Mouse (Mus musculus): ENCODE results near the gene Amdhd2. TPM values are rescaled to one million over a fixed set of nuclear protein-coding genes. Genes with fewer than 3 reads are reported as not detected.

The Amdhd2 gene
- polyA plus RNA-seq, 1 experiment: 26.6 TPM

DNA sequence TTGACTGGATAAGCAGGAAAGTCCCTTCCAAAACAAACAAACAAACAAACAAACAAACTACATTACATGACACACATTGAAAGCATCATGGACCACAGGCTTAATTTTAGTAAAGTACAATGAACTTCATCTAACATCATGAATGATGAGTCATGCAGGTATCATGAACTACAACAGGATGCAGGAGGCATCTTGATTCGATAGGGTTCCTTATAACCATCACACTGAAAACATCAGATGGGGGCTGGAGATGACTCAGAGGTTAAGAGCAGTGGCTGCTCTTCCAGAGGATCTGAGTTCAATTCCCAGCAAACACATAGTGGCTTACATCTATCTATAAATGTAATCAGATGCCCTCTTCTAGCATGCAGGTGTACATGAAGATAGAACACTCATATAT lies 36.0 kb downstream of the Amdhd2 start:
- TF ChIP-seq POLR2A (IDR thresholded peaks at IDR 0.05; ENCODE audit: low read depth, low read length): no peak
- TF ChIP-seq CTCF (IDR thresholded peaks at IDR 0.05; ENCODE audit: borderline replicate concordance, insufficient read depth, low read length): no peak
- Histone ChIP-seq H3K4me1 (ENCODE audit: control insufficient read depth, insufficient read depth, low read length) (peaks cover 2% of the 10 kb centered on the region; the same call in 1 of the 2 replicates), H3K4me3 (ENCODE audit: insufficient read depth, low read length) (no peak overlapping the region), H3K27ac (ENCODE audit: insufficient read depth, low read length) (no peak overlapping the region)

DNA sequence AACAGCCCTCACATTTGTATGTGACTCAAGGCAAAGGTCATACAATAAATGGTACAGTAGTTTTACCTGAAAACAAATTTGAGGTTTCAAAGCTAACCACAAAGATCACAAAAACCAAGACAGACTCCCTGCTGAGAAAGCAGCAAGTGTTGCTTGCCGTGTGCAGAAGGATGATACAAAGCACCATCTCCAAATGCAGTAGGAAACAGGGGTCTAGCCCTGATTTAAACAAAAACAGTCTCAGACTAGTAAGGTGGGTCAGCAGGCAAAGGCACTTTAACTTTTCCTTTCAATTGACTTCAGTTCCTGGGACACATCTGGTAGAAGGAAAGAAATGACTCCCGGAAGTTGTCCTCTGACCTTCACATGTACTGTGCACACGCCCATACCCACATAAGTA lies 36.8 kb downstream of the Amdhd2 start:
- Histone ChIP-seq H3K4me3 (ENCODE audit: insufficient read depth, low read length) (no peak overlapping the region), H3K4me1 (ENCODE audit: control insufficient read depth, insufficient read depth, low read length) (peaks cover 2% of the 10 kb centered on the region; the same call in 1 of the 2 replicates), H3K27ac (ENCODE audit: insufficient read depth, low read length) (no peak overlapping the region)
- TF ChIP-seq CTCF (IDR thresholded peaks at IDR 0.05; ENCODE audit: borderline replicate concordance, insufficient read depth, low read length): no peak
- TF ChIP-seq POLR2A (IDR thresholded peaks at IDR 0.05; ENCODE audit: low read depth, low read length): no peak

DNA sequence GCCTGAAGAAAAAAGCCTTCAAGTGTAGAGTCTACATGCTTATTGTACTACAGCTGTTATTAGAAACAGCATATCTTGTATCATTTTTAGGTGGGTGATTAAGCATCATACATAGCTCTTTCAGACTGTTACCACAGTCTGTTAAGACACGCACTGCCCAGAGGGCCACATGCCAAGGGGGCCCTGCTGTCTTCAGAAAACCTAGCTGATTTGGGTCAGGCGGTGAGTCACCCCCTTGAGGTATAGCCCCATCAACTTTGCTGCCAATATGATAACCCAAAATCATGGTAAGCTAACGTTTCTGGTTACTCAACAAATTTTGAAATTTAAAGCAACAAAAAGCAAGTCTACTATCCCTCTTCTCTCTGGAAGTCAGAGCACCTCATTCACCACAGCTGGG lies 44.1 kb downstream of the Amdhd2 start:
- no peak for TF ChIP-seq CTCF (IDR thresholded peaks at IDR 0.05; ENCODE audit: borderline replicate concordance, insufficient read depth, low read length)
- no peak for TF ChIP-seq POLR2A (IDR thresholded peaks at IDR 0.05; ENCODE audit: low read depth, low read length)
- H3K4me1 ChIP-seq (ENCODE audit: control insufficient read depth, insufficient read depth, low read length): peaks cover 2% of the 10 kb centered on the region; the same call in 1 of the 2 replicates
- no peak overlapping the region for H3K27ac ChIP-seq (ENCODE audit: insufficient read depth, low read length)
- no peak overlapping the region for H3K4me3 ChIP-seq (ENCODE audit: insufficient read depth, low read length)

DNA sequence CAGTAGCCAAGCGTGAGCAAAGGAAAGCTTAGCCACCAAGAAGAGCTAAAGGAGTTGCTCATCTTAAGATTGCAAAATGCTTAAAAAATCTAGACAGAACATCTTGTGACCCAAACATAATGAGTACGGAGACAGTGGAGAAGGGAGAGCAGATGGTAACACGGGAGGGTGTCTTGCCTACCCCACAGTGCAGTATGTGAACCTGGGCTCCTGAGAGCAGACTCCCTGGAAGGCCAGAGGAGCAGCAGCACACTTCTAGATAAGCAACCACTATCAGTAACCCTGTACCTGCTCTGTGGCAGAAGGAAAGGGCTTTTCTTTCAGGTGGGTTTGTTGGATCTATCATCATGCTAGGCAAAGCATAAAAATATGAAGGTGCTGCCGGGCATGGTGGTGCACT lies 50.5 kb downstream of the Amdhd2 start:
- TF ChIP-seq POLR2A (IDR thresholded peaks at IDR 0.05; ENCODE audit: low read depth, low read length) (no peak), CTCF (IDR thresholded peaks at IDR 0.05; ENCODE audit: borderline replicate concordance, insufficient read depth, low read length) (no peak)
- no peaks in the 10 kb centered on the region for H3K4me1 ChIP-seq (ENCODE audit: control insufficient read depth, insufficient read depth, low read length)
- no peak overlapping the region for H3K4me3 ChIP-seq (ENCODE audit: insufficient read depth, low read length)
- no peak overlapping the region for H3K27ac ChIP-seq (ENCODE audit: insufficient read depth, low read length)

DNA sequence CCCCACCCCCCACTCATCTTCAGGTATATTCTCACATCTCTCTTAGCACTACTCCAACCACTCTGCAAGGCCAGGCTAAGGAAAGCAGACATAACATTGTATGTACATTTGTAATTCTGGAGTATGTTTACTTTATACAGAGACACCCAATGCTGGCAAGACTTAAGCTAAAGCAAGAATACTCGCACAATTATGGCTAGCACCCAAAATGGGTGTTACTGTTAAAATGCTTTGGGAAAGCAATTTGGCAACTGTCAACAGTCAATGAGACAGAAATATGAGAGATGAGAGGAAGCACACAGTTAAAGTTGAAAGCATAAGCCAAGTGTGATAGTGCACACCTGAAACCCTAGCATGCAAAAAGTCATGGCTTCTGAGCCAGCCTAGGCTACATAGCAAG lies 52.3 kb downstream of the Amdhd2 start:
- Histone ChIP-seq H3K4me3 (ENCODE audit: insufficient read depth, low read length) (no peak overlapping the region), H3K27ac (ENCODE audit: insufficient read depth, low read length) (no peak overlapping the region), H3K4me1 (ENCODE audit: control insufficient read depth, insufficient read depth, low read length) (no peaks in the 10 kb centered on the region)
- TF ChIP-seq CTCF (IDR thresholded peaks at IDR 0.05; ENCODE audit: borderline replicate concordance, insufficient read depth, low read length): no peak
- no peak for TF ChIP-seq POLR2A (IDR thresholded peaks at IDR 0.05; ENCODE audit: low read depth, low read length)

DNA sequence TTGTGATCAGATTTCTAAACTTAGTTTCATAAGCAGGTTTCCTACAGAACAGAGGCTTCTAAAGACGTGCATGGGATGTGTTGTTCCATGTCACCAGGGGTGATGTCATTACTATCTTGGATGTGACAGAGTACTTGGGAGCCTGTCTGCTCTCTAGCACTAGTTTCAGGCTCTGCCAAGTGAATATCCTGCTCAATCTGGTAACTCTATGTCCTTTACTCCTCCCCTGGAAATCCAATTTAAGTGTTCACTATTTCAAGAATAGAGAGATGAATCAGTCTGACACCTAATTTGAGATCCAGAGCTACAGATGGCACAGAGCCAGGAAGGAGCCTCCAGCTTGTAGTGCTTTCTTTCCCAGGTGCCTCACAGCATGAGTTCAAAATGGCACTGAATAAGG lies 54.7 kb downstream of the Amdhd2 start:
- no peak overlapping the region for H3K27ac ChIP-seq (ENCODE audit: insufficient read depth, low read length)
- TF ChIP-seq CTCF (IDR thresholded peaks at IDR 0.05; ENCODE audit: borderline replicate concordance, insufficient read depth, low read length) (no peak), POLR2A (IDR thresholded peaks at IDR 0.05; ENCODE audit: low read depth, low read length) (no peak)
- no peaks in the 10 kb centered on the region for H3K4me1 ChIP-seq (ENCODE audit: control insufficient read depth, insufficient read depth, low read length)
- H3K4me3 ChIP-seq (ENCODE audit: insufficient read depth, low read length): no peak overlapping the region

Other genes starting within 250 kb of the Amdhd2 start
- gene Dcpp3, start 246.3 kb downstream of the Amdhd2 start, polyA plus RNA-seq (2011; ENCODE audit: insufficient read length, low read depth, missing spikeins): not detected in 2 replicates
- not detected in 2 replicates for gene Sbp, start 222.1 kb downstream of the Amdhd2 start, polyA plus RNA-seq (2011; ENCODE audit: insufficient read length, low read depth, missing spikeins)
- not detected in 2 replicates for gene Sbpl, start 208.5 kb downstream of the Amdhd2 start, polyA plus RNA-seq (2011; ENCODE audit: insufficient read length, low read depth, missing spikeins)
- not detected in 2 replicates for gene Prss30, start 183.2 kb downstream of the Amdhd2 start, polyA plus RNA-seq (2011; ENCODE audit: insufficient read length, low read depth, missing spikeins)
- 0.62 TPM in 1 of 2 replicates, not detected in the other for gene Prss22, start 165.7 kb downstream of the Amdhd2 start, polyA plus RNA-seq (2011; ENCODE audit: insufficient read length, low read depth, missing spikeins)
- 0.42 TPM in 1 of 2 replicates, not detected in the other for gene Prss27, start 125.6 kb downstream of the Amdhd2 start, polyA plus RNA-seq (2011; ENCODE audit: insufficient read length, low read depth, missing spikeins)
- 80.8 and 83.2 TPM in 2 replicates for gene Kctd5, start 90.3 kb downstream of the Amdhd2 start, polyA plus RNA-seq (2011; ENCODE audit: insufficient read length, low read depth, missing spikeins)
- gene Pdpk1, start 12.8 kb downstream of the Amdhd2 start, polyA plus RNA-seq (2011; ENCODE audit: insufficient read length, low read depth, missing spikeins): 42.6 and 48.9 TPM in 2 replicates
- 382 and 460 TPM in 2 replicates for gene Atp6v0c, start 5.9 kb upstream of the Amdhd2 start, polyA plus RNA-seq (2011; ENCODE audit: insufficient read length, low read depth, missing spikeins)
- gene Tbc1d24, start 41.8 kb upstream of the Amdhd2 start, polyA plus RNA-seq (2011; ENCODE audit: insufficient read length, low read depth, missing spikeins): 10.9 and 14.0 TPM in 2 replicates
- 2.9 and 4.1 TPM in 2 replicates for gene Ntn3, start 45.8 kb upstream of the Amdhd2 start, polyA plus RNA-seq (2011; ENCODE audit: insufficient read length, low read depth, missing spikeins)
- gene Tedc2, start 57.1 kb upstream of the Amdhd2 start, polyA plus RNA-seq (2011; ENCODE audit: insufficient read length, low read depth, missing spikeins): 7.9 and 9.2 TPM in 2 replicates
- gene Ccnf, start 87.7 kb upstream of the Amdhd2 start, polyA plus RNA-seq (2011; ENCODE audit: insufficient read length, low read depth, missing spikeins): 23.5 and 24.2 TPM in 2 replicates
- not detected in 2 replicates for gene Abca17, start 187.3 kb upstream of the Amdhd2 start, polyA plus RNA-seq (2011; ENCODE audit: insufficient read length, low read depth, missing spikeins)
- 15.6 and 17.8 TPM in 2 replicates for gene Abca3, start 188.2 kb upstream of the Amdhd2 start, polyA plus RNA-seq (2011; ENCODE audit: insufficient read length, low read depth, missing spikeins)